Mouse (Mus musculus) MEL (cell line): Measurements from ENCODE around the gene Phf21b. TPM values are rescaled to one million over a fixed set of nuclear protein-coding genes. Genes with fewer than 3 reads are reported as not detected.

Experiments used
- DNase-seq: peaks from one replicate; pipeline ENCODE4 v3.0.0; 2011; ENCODE audit warnings: low read depth, low spot score
- H3K27ac ChIP-seq: 2 replicates; pipeline ENCODE4 v1.5.1; 2012; ENCODE audit warnings: low read depth, mild to moderate bottlenecking, control low read depth, low read length, moderate library complexity; ENCODE audit not compliant: control insufficient read depth
- H3K27me3 ChIP-seq, 2 experiments: fragments of 150-350 bp in 1 of 2; sonication (generic) in 1 of 2; 2 replicates each; pipeline ENCODE4 v1.6.1; 2012; ENCODE audit warnings: low read length in 2 of 2, mild to moderate bottlenecking in 2 of 2, improper control_type of control experiment in 1 of 2, moderate library complexity in 1 of 2; ENCODE audit not compliant: insufficient read depth in 2 of 2, control insufficient read depth in 1 of 2
- H3K36me3 ChIP-seq, 2 experiments: 2 replicates each; pipeline ENCODE4 v1.6.1; 2012 to 2014; ENCODE audit warnings: low read length in 2 of 2, improper control_type of control experiment in 1 of 2, inconsistent platforms in 1 of 2, mild to moderate bottlenecking in 1 of 2; ENCODE audit not compliant: insufficient read depth in 2 of 2, control insufficient read depth in 1 of 2
- H3K4me1 ChIP-seq, 2 experiments: fragments of 150-350 bp in 1 of 2; sonication (generic) in 1 of 2; 2 replicates each; pipeline ENCODE4 v1.6.1; 2012; ENCODE audit warnings: low read length in 2 of 2, improper control_type of control experiment in 1 of 2, mild to moderate bottlenecking in 1 of 2; ENCODE audit not compliant: insufficient read depth in 2 of 2, control insufficient read depth in 1 of 2
- H3K4me3 ChIP-seq, 2 experiments: fragments of 150-350 bp in 1 of 2; sonication (generic) in 1 of 2; 2 replicates each; pipeline ENCODE4 v1.5.1; 2012; ENCODE audit warnings: low read depth in 2 of 2, low read length in 2 of 2, mild to moderate bottlenecking in 2 of 2, moderate library complexity in 2 of 2, control low read depth in 1 of 2, improper control_type of control experiment in 1 of 2; ENCODE audit not compliant: control insufficient read depth in 1 of 2, insufficient read depth in 1 of 2
- H3K79me2 ChIP-seq: 2 replicates; pipeline ENCODE4 v1.6.1; 2012; ENCODE audit warnings: mild to moderate bottlenecking, low read length, moderate library complexity; ENCODE audit not compliant: control insufficient read depth, poor library complexity, insufficient read depth
- H3K9ac ChIP-seq: 2 replicates; pipeline ENCODE4 v1.6.1; 2012; ENCODE audit warnings: low read depth, mild to moderate bottlenecking, control low read depth, low read length, moderate library complexity; ENCODE audit not compliant: control insufficient read depth, poor library complexity, severe bottlenecking
- H3K9me3 ChIP-seq: fragments of 150-350 bp; sonication (generic); replicated peaks from 2 replicates; pipeline ENCODE4 v1.6.1; 2012; ENCODE audit warnings: mild to moderate bottlenecking, low read length, improper control_type of control experiment, moderate library complexity; ENCODE audit not compliant: insufficient read depth
- BHLHE40 ChIP-seq: IDR thresholded peaks from 2 replicates; pipeline ENCODE4 v1.6.1; 2012; ENCODE audit warnings: low read depth, mild to moderate bottlenecking, inconsistent platforms, low read length, improper control_type of control experiment, borderline replicate concordance
- CHD1 ChIP-seq: IDR thresholded peaks from 2 replicates; pipeline ENCODE4 v1.6.1; 2012; ENCODE audit warnings: low read depth, mild to moderate bottlenecking, inconsistent platforms, low read length, improper control_type of control experiment
- ELF1 ChIP-seq: IDR thresholded peaks from 2 replicates; pipeline ENCODE4 v1.6.1; 2014; ENCODE audit warnings: low read depth, mild to moderate bottlenecking, inconsistent platforms, low read length, improper control_type of control experiment, moderate library complexity
- GATA1 ChIP-seq: IDR thresholded peaks from 2 replicates; pipeline ENCODE4 v1.6.1; 2011; ENCODE audit warnings: low read depth, low read length, improper control_type of control experiment
- MAFK ChIP-seq: IDR thresholded peaks from 2 replicates; pipeline ENCODE4 v1.6.1; 2011; ENCODE audit warnings: low read depth, mild to moderate bottlenecking, low read length, improper control_type of control experiment, borderline replicate concordance
- MEF2A ChIP-seq: IDR thresholded peaks from 2 replicates; pipeline ENCODE4 v1.6.1; 2014; ENCODE audit warnings: low read depth, mild to moderate bottlenecking, inconsistent platforms, low read length, improper control_type of control experiment; ENCODE audit not compliant: poor library complexity, insufficient replicate concordance, severe bottlenecking; ENCODE audit errors: extremely low read depth
- MXI1 ChIP-seq: IDR thresholded peaks from 2 replicates; pipeline ENCODE4 v1.6.1; 2011; ENCODE audit warnings: mild to moderate bottlenecking, low read depth, low read length, improper control_type of control experiment
- MYC ChIP-seq: IDR thresholded peaks from 2 replicates; pipeline ENCODE4 v1.6.1; 2011; ENCODE audit warnings: low read depth, mild to moderate bottlenecking, low read length, improper control_type of control experiment, moderate library complexity
- POLR2A ChIP-seq, 2 experiments: IDR thresholded peaks; 2 replicates each; pipeline ENCODE4 v1.6.1; 2011 to 2012; ENCODE audit warnings: low read length in 2 of 2, mild to moderate bottlenecking in 2 of 2, control low read depth in 1 of 2, improper control_type of control experiment in 1 of 2, low read depth in 1 of 2, moderate library complexity in 1 of 2; ENCODE audit not compliant: control insufficient read depth in 1 of 2, insufficient read depth in 1 of 2, poor library complexity in 1 of 2
- RAD21 ChIP-seq: IDR thresholded peaks from 2 replicates; pipeline ENCODE4 v1.6.1; 2011; ENCODE audit warnings: mild to moderate bottlenecking, low read depth, low read length, improper control_type of control experiment
- TAL1 ChIP-seq: IDR thresholded peaks from 2 replicates; pipeline ENCODE4 v1.6.1; 2012; ENCODE audit warnings: mild to moderate bottlenecking, inconsistent platforms, low read length, moderate library complexity, mixed read lengths
- TCF12 ChIP-seq: IDR thresholded peaks from 2 replicates; pipeline ENCODE4 v1.6.1; 2014; ENCODE audit warnings: low read depth, mild to moderate bottlenecking, inconsistent platforms, low read length, improper control_type of control experiment, moderate library complexity
- UBTF ChIP-seq: IDR thresholded peaks from 2 replicates; pipeline ENCODE4 v1.6.1; 2012; ENCODE audit warnings: low read depth, mild to moderate bottlenecking, inconsistent platforms, low read length, improper control_type of control experiment, moderate library complexity, borderline replicate concordance; ENCODE audit not compliant: insufficient read depth
- USF1 ChIP-seq: IDR thresholded peaks from 2 replicates; pipeline ENCODE4 v1.6.1; 2014; ENCODE audit warnings: low read depth, mild to moderate bottlenecking, inconsistent platforms, low read length, improper control_type of control experiment, moderate library complexity
- USF2 ChIP-seq, 2 experiments: IDR thresholded peaks; 2 replicates each; pipeline ENCODE4 v1.6.1; 2011 to 2012; ENCODE audit warnings: improper control_type of control experiment in 2 of 2, low read length in 2 of 2, borderline replicate concordance in 1 of 2, inconsistent platforms in 1 of 2, low read depth in 1 of 2, mild to moderate bottlenecking in 1 of 2; ENCODE audit not compliant: insufficient read depth in 1 of 2
- ZMIZ1 ChIP-seq: IDR thresholded peaks from 2 replicates; pipeline ENCODE4 v1.6.1; 2012; ENCODE audit warnings: low read depth, mild to moderate bottlenecking, inconsistent platforms, low read length, improper control_type of control experiment, moderate library complexity
- polyA plus RNA-seq, 2 experiments: library from polyadenylated mRNA; stranded (reverse) in 1 of 2; unstranded in 1 of 2; fragments of >175 nt in 1 of 2; fragments of >200 nt in 1 of 2; gene quantifications; 2 replicates each; pipeline versions ENCODE4 v1.2.1 to v1.2.4; 2012; ENCODE audit warnings: low replicate concordance in 2 of 2, low read depth in 1 of 2; ENCODE audit not compliant: insufficient read length in 2 of 2, insufficient read depth in 1 of 2, missing spikeins in 1 of 2
- total RNA-seq: library from RNA; depleted of rRNA; stranded (reverse); fragments of 300-350 nt; gene quantifications from 2 replicates; pipeline ENCODE4 v1.2.3, GENCODE M21; 2012

Phf21b gene
- total and polyA plus RNA-seq, 3 experiments, result 4.7 to 14.7 TPM; not detected in 1

DNA sequence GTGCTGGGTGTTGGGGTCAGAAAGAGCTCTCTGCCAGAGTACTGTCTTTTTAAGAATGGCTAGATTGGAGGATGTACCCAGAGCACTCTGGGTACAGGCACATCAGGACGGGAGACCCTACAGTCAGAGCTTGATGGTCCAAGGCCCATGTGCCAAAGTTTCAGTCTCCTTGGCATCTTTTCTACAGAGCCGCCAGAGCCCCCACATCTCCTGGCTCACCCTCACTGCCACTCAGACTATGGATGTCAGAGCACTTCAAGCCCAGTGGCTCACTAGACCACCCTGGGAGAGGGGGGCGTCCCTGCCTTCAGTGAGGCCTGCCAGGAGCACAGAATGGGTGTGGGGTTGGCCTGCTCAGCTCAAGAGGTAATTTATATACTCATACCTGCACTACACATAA lies 38.3 kb downstream of the Phf21b start:
- TF ChIP-seq CHD1 (no peak), USF2 (IDR thresholded peaks at IDR 0.05; ENCODE audit: borderline replicate concordance in 1 of 2, insufficient read depth in 1 of 2, low read depth in 1 of 2, low read length in 2 of 2) (no peak)
- peaks cover 5% of the 10 kb centered on the region; the same call in 1 of the 2 replicates for H3K79me2 ChIP-seq
- no peaks in the 10 kb centered on the region for H3K36me3 ChIP-seq
- no peak overlapping the region for H3K4me3 ChIP-seq
- H3K27ac ChIP-seq, result no peak overlapping the region
- H3K9me3 ChIP-seq, result no peaks in the 10 kb centered on the region
- DNase-seq, result no peak
- no peak overlapping the region for H3K9ac ChIP-seq
- no peaks in the 10 kb centered on the region for H3K27me3 ChIP-seq
- no peaks in the 10 kb centered on the region for H3K4me1 ChIP-seq

- H3K9ac ChIP-seq, result no peak overlapping the region
- H3K79me2 ChIP-seq, result 0 out of 2 replicates have a peak, but pooled peaks cover 4% of the 10 kb centered on the region
- H3K9me3 ChIP-seq, result no peaks in the 10 kb centered on the region
- TF ChIP-seq MYC (no peak), RAD21 (no peak)
- no peak for DNase-seq
- no peaks in the 10 kb centered on the region for H3K4me1 ChIP-seq
- no peak overlapping the region for H3K27ac ChIP-seq
- H3K27me3 ChIP-seq, result no peaks in the 10 kb centered on the region
- H3K4me3 ChIP-seq, result no peak overlapping the region
- H3K36me3 ChIP-seq, result no peaks in the 10 kb centered on the region
Observed at GRCm38 (mm10) chr15:84815171-84815570, 40.7 kb downstream of the Phf21b start.

- Histone ChIP-seq H3K27me3 (no peaks in the 10 kb centered on the region), H3K79me2 (0 out of 2 replicates have a peak, but pooled peaks cover 3% of the 10 kb centered on the region), H3K9ac (no peak overlapping the region), H3K36me3 (no peaks in the 10 kb centered on the region), H3K9me3 (no peaks in the 10 kb centered on the region), H3K27ac (no peak overlapping the region), H3K4me3 (no peak overlapping the region), H3K4me1 (no peaks in the 10 kb centered on the region)
- TF ChIP-seq GATA1 (no peak), MEF2A (no peak), MAFK (no peak), BHLHE40 (no peak), ELF1 (no peak), MXI1 (no peak), TCF12 (no peak), UBTF (no peak), TAL1 (no peak), ZMIZ1 (no peak), USF1 (no peak), POLR2A (IDR thresholded peaks at IDR 0.05; ENCODE audit: control insufficient read depth in 1 of 2, insufficient read depth in 1 of 2, low read depth in 1 of 2, low read length in 2 of 2, poor library complexity in 1 of 2) (no peak), USF2 (IDR thresholded peaks at IDR 0.05; ENCODE audit: borderline replicate concordance in 1 of 2, insufficient read depth in 1 of 2, low read depth in 1 of 2, low read length in 2 of 2) (no peak)
- no peak for DNase-seq
Observed at GRCm38 (mm10) chr15:84812831-84813357, 43.0 kb downstream of the Phf21b start.
